Mouse (Mus musculus) thymus, postnatal 4 days (tissue): ENCODE results near the gene Gm10720.
A peak's percentile ranks its signal among the peaks of the same experiment; 100 is the strongest.
"Not testable (repeated sequence)": the region's sequence is repeated elsewhere in the genome, so short reads cannot be mapped to it uniquely, and the experiment has no call there.

ENCODE experiments used
- DNase-seq: peaks from one replicate; pipeline ENCODE4 v3.0.0; 2021

Gm10720 gene

DNA sequence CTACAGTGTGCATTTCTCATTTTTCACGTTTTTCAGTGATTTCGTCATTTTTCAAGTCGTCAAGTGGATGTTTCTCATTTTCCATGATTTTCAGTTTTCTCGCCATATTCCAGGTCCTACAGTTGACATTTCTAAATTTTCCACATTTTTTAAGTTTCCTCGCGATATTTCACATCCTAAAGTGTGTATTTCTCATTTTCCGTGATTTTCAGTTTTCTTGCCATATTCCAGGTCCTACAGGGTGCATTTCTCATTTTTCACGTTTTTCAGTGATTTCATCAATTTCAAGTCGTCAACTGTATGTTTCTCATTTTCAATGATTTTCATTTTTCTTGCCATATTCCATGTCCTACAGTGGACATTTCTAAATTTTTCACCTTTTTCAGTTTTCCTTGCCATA, at the start of gene Gm10720:
Gene Gm10720 (plus strand): TSS at position 301 of the 400 bp plus-strand sequence.
- DNase-seq = not testable (repeated sequence)

DNA sequence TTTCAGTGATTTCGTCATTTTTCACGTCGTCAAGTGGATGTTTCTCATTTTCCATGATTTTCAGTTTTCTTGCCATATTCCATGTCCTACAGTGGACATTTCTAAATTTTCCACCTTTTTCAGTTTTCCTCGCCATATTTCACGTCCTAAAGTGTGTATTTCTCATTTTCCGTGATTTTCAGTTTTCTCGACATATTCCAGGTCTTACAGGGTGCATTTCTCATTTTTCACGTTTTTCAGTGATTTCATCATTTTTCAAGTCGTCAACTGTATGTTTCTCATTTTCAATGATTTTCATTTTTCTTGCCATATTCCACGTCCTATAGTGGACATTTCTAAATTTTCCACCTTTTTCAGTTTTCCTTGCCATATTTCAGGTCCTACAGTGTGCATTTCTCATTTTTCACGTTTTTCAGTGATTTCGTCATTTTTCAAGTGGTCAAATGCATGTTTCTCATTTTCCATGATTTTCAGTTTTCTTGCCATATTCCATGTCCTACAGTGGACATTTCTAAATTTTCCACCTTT, 14.9 kb upstream of the Gm10720 start, which contains the start of gene Gm10722:
Gene Gm10722 (plus strand): TSS at position 478 of the 528 bp plus-strand sequence.
- DNase-seq = not testable (repeated sequence)

DNA sequence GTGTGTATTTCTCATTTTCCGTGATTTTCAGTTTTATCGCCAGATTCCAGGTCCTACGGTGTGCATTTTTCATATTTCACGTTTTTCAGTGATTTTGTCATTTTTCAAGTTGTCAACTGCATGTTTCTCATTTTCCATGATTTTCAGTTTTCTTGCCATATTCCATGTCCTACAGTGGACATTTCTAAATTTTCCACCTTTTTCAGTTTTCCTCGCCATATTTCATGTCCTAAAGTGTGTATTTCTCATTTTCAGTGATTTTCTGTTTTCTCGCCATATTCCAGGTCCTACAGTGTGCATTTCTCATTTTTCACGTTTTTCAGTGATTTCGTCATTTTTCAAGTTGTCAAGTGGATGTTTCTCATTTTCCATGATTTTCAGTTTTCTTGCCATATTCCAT, 14.4 kb upstream of the Gm10720 start:
- not testable (repeated sequence) for DNase-seq

DNA sequence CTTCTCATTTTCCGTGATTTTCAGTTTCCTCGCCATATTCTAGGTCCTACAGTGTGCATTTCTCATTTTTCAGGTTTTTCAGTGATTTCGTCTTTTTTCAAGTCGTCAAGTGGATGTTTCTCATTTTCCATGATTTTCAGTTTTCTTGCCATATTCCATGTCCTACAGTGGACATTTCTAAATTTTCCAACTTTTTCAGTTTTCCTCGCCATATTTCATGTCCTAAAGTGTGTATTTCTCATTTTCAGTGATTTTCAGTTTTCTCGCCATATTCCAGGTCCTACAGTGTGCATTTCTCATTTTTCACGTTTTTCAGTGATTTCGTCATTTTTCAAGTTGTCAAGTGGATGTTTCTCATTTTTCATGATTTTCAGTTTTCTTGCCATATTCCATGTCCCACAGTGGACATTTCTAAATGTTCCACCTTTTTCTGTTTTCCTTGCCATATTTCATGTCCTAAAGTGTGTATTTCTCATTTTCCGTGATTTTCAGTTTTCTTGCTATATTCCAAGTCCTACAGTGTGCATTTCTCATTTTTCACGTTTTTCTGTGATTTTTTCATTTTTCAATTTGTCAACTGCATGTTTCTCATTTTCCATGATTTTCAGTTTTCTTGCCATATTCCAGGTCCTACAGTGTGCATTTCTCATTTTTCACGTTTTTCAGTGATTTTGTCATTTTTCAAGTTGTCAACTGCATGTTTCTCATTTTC, 13.3 kb upstream of the Gm10720 start:
- DNase-seq = peak; percentile 79

DNA sequence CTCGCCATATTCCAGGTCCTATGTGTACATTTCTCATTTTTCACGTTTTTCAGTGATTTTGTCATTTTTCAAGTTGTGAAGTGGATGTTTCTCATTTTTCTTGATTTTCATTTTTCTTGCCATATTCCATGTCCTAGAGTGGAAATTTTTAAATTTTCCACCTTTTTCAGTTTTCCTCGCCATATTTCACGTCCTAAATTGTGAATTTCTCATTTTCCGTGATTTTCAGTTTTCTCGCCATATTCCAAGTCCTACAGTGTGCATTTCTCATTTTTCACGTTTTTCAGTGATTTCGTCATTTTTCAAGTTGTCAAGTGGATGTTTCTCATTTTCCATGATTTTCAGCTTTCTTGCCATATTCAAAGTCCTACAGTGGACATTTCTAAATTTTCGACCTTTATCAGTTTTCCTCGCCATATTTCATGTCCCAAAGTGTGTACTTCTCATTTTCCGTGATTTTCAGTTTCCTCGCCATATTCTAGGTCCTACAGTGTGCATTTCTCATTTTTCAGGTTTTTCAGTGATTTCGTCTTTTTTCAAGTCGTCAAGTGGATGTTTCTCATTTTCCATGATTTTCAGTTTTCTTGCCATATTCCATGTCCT, 12.6 kb upstream of the Gm10720 start, which contains the start of gene Gm11168:
Gene Gm11168 (plus strand): TSS at position 553 of the 603 bp plus-strand sequence.
- not testable (repeated sequence) for DNase-seq

DNA sequence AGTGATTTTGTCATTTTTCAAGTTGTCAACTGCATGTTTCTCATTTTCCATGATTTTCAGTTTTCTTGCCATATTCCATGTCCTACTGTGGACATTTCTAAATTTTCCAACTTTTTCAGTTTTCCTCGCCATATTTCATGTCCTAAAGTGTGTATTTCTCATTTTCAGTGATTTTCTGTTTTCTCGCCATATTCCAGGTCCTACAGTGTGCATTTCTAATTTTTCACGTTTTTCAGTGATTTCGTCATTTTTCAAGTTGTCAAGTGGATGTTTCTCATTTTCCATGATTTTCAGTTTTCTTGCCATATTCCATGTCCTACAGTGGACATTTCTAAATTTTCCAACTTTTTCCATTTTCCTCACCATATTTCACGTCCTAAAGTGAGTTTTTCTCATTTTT, 9.3 kb upstream of the Gm10720 start:
- not testable (repeated sequence) for DNase-seq

DNA sequence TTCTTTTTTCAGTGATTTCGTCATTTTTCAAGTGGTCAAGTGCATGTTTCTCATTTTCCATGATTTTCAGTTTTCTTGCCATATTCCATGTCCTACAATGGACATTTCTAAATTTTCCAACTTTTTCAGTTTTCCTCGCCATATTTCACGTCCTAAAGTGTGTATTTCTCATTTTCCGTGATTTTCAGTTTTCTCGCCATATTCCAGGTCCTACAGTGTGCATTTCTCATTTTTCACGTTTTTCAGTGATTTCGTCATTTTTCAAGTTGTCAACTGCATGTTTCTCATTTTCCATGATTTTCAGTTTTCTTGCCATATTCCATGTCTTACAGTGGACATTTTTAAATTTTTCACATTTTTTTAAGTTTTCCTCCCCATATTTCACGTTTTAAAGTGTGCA, 8.8 kb upstream of the Gm10720 start:
- DNase-seq = peak; percentile 38

DNA sequence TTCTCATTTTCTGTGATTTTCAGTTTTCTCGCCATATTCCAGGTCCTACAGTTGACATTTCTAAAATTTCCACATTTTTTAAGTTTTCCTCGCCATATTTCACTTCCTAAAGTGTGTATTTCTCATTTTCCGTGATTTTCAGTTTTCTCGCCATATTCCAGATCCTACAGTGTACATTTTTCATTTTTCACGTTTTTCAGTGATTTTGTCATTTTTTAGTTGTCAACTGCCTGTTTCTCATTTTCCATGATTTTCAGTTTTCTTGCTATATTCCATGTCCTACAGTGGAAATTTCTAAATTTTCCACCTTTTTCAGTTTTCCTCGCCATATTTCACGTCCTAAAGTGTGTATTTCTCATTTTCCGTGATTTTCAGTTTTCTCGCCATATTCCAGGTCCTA, 8.2 kb upstream of the Gm10720 start:
- not testable (repeated sequence) for DNase-seq

DNA sequence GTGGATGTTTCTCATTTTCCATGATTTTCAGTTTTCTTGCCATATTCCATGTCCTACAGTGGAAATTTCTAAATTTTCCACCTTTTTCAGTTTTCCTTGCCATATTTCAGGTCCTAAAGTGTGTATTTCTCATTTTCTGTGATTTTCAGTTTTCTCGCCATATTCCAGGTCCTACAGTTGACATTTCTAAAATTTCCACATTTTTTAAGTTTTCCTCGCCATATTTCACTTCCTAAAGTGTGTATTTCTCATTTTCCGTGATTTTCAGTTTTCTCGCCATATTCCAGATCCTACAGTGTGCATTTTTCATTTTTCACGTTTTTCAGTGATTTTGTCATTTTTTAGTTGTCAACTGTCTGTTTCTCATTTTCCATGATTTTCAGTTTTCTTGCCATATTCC, 6.1 kb upstream of the Gm10720 start:
- not testable (repeated sequence) for DNase-seq

DNA sequence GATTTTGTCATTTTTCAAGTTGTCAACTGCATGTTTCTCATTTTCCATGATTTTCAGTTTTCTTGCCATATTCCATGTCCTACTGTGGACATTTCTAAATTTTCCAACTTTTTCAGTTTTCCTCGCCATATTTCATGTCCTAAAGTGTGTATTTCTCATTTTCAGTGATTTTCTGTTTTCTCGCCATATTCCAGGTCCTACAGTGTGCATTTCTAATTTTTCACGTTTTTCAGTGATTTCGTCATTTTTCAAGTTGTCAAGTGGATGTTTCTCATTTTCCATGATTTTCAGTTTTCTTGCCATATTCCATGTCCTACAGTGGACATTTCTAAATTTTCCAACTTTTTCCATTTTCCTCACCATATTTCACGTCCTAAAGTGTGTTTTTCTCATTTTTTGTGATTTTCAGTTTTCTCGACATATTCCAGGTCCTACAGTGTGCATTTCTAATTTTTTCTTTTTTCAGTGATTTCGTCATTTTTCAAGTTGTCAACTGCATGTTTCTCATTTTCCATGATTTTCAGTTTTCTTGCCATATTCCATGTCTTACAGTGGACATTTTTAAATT, 3.3 kb upstream of the Gm10720 start:
- DNase-seq = not testable (repeated sequence)

DNA sequence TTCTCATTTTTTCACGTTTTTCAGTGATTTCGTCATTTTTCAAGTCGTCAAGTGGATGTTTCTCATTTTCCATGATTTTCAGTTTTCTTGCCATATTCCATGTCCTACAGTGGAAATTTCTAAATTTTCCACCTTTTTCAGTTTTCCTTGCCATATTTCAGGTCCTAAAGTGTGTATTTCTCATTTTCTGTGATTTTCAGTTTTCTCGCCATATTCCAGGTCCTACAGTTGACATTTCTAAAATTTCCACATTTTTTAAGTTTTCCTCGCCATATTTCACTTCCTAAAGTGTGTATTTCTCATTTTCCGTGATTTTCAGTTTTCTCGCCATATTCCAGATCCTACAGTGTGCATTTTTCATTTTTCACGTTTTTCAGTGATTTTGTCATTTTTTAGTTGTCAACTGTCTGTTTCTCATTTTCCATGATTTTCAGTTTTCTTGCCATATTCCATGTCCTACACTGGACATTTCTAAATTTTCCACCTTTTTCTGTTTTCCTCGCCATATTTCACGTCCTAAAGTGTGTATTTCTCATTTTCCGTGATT, 2.6 kb upstream of the Gm10720 start, which contains the start of gene Gm10721:
Gene Gm10721 (plus strand): TSS at position 408 of the 547 bp plus-strand sequence.
- not testable (repeated sequence) for DNase-seq

DNA sequence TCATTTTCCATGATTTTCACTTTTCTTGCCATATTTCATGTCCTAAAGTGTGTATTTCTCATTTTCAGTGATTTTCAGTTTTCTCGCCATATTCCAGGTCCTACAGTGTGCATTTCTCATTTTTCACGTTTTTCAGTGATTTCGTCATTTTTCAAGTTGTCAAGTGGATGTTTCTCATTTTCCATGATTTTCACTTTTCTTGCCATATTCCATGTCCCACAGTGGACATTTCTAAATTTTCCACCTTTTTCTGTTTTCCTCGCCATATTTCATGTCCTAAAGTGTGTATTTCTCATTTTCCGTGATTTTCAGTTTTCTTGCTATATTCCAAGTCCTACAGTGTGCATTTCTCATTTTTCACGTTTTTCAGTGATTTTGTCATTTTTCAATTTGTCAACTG, 442 bp downstream of the Gm10720 start:
- not testable (repeated sequence) for DNase-seq

DNA sequence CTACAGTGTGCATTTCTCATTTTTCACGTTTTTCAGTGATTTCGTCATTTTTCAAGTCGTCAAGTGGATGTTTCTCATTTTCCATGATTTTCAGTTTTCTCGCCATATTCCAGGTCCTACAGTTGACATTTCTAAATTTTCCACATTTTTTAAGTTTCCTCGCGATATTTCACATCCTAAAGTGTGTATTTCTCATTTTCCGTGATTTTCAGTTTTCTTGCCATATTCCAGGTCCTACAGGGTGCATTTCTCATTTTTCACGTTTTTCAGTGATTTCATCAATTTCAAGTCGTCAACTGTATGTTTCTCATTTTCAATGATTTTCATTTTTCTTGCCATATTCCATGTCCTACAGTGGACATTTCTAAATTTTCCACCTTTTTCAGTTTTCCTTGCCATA, 1.7 kb downstream of the Gm10720 start, which contains the start of gene Gm10719:
Gene Gm10719 (plus strand): TSS at position 301 of the 400 bp plus-strand sequence.
- not testable (repeated sequence) for DNase-seq

DNA sequence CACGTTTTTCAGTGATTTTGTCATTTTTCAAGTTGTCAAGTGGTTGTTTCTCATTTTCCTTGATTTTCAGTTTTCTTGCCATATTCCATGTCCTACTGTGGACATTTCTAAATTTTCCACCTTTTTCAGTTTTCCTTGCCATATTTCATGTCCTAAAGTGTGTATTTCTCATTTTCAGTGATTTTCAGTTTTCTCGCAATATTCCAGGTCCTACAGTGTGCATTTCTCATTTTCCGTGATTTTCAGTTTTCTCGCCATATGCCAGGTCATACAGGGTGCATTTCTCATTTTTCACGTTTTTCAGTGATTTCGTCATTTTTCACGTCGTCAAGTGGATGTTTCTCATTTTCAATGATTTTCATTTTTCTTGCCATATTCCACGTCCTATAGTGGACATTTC, 3.5 kb downstream of the Gm10720 start:
- not testable (repeated sequence) for DNase-seq

DNA sequence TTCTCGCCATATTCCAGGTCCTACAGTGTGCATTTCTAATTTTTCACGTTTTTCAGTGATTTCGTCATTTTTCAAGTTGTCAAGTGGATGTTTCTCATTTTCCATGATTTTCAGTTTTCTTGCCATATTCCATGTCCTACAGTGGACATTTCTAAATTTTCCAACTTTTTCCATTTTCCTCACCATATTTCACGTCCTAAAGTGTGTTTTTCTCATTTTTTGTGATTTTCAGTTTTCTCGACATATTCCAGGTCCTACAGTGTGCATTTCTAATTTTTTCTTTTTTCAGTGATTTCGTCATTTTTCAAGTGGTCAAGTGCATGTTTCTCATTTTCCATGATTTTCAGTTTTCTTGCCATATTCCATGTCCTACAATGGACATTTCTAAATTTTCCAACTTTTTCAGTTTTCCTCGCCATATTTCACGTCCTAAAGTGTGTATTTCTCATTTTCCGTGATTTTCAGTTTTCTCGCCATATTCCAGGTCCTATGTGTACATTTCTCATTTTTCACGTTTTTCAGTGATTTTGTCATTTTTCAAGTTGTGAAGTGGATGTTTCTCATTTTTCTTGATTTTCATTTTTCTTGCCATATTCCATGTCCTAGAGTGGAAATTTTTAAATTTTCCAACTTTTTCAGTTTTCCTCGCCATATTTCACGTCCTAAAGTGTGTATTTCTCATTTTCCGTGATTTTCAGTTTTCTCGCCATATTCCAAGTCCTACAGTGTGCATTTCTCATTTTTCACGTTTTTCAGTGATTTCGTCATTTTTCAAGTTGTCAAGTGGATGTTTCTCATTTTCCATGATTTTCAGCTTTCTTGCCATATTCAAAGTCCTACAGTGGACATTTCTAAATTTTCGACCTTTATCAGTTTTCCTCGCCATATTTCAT, 4.6 kb downstream of the Gm10720 start:
- DNase-seq = peak; percentile 53

DNA sequence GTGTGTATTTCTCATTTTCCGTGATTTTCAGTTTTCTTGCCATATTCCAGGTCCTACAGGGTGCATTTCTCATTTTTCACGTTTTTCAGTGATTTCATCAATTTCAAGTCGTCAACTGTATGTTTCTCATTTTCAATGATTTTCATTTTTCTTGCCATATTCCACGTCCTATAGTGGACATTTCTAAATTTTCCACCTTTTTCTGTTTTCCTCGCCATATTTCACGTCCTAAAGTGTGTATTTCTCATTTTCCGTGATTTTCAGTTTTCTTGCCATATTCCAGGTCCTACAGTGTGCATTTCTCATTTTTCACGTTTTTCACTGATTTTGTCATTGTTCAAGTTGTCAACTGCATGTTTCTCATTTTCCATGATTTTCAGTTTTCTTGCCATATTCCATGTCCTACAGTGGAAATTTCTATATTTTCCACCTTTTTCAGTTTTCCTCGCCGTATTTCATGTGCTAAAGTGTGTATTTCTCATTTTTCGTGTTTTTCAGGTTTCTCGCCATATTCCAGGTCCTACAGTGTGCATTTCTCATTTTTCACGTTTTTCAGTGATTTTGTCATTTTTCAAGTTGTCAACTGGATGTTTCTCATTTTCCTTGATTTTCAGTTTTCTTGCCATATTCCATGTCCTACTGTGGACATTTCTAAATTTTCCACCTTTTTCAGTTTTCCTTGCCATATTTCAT, 7.0 kb downstream of the Gm10720 start:
- DNase-seq = peak; percentile 39

DNA sequence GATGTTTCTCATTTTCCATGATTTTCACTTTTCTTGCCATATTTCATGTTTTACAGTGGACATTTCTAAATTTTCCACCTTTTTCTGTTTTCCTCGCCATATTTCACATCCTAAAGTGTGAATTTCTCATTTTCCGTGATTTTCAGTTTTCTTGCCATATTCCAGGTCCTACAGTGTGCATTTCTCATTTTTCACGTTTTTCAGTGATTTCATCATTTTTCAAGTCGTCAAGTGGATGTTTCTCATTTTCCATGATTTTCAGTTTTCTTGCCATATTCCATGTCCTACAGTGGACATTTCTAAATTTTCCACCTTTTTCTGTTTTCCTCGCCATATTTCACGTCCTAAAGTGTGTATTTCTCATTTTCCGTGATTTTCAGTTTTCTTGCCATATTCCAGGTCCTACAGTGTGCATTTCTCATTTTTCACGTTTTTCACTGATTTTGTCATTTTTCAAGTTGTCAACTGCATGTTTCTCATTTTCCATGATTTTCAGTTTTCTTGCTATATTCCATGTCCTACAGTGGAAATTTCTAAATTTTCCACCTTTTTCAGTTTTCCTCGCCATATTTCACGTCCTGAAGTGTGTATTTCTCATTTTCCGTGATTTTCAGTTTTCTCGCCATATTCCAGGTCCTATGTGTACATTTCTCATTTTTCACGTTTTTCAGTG, 8.0 kb downstream of the Gm10720 start, which contains the start of gene Gm10718:
Gene Gm10718 (plus strand): TSS at position 236 of the 673 bp plus-strand sequence.
- DNase-seq = not testable (repeated sequence)

DNA sequence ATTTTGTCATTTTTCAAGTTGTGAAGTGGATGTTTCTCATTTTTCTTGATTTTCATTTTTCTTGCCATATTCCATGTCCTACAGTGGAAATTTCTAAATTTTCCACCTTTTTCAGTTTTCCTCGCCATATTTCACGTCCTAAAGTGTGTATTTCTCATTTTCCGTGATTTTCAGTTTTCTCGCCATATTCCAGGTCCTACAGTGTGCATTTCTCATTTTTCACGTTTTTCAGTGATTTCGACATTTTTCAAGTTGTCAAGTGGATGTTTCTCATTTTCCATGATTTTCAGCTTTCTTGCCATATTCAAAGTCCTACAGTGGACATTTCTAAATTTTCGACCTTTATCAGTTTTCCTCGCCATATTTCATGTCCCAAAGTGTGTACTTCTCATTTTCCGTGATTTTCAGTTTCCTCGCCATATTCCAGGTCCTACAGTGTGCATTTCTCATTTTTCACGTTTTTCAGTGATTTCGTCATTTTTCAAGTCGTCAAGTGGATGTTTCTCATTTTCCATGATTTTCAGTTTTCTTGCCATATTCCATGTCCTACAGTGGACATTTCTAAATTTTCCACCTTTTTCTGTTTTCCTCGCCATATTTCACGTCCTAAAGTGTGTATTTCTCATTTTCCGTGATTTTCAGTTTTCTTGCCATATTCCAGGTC, 8.7 kb downstream of the Gm10720 start:
- peak; percentile 38 for DNase-seq

DNA sequence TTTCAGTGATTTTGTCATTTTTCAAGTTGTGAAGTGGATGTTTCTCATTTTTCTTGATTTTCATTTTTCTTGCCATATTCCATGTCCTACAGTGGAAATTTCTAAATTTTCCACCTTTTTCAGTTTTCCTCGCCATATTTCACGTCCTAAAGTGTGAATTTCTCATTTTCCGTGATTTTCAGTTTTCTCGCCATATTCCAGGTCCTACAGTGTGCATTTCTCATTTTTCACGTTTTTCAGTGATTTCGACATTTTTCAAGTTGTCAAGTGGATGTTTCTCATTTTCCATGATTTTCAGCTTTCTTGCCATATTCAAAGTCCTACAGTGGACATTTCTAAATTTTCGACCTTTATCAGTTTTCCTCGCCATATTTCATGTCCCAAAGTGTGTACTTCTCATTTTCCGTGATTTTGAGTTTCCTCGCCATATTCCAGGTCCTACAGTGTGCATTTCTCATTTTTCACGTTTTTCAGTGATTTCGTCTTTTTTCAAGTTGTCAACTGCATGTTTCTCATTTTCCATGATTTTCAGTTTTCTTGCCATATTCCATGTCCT, 9.5 kb downstream of the Gm10720 start, which contains the start of gene Gm10717:
Gene Gm10717 (plus strand): TSS at position 506 of the 556 bp plus-strand sequence.
- DNase-seq = peak; percentile 13

DNA sequence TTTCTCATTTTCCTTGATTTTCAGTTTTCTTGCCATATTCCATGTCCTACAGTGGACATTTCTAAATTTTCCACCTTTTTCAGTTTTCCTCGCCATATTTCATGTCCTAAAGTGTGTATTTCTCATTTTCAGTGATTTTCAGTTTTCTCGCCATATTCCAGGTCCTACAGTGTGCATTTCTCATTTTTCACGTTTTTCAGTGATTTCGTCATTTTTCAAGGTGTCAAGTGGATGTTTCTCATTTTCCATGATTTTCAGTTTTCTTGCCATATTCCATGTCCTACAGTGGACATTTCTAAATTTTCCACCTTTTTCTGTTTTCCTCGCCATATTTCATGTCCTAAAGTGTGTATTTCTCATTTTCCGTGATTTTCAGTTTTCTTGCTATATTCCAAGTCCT, 10.2 kb downstream of the Gm10720 start:
- DNase-seq = peak; percentile 43
